Mouse (Mus musculus): ENCODE results near the gene Btbd10. TPM values are rescaled to one million over a fixed set of nuclear protein-coding genes. Genes with fewer than 3 reads are reported as not detected.
A peak's percentile ranks its signal among the peaks of the same experiment; 100 is the strongest.

Gene Btbd10
- total RNA-seq (2021) = 10 to 100 TPM; 59.8 to 62.9 TPM
- long read RNA-seq, experiment 1, transcript Btbd10-203 (9 exons, 2,394 nt) = minor isoform, 5 of 53 reads
- long read RNA-seq, experiment 1, transcript Btbd10-201 (11 exons, 2,581 nt) = major isoform, 25 of 53 reads
- long read RNA-seq, experiment 1, transcript Btbd10-202 (8 exons, 2,384 nt) = minor isoform, 9 of 53 reads
- long read RNA-seq, experiment 1, partial matches to known transcripts = 0 of 53 reads
- long read RNA-seq, experiment 1, other reads (novel, unspliced or antisense) = 14 of 53 reads
- long read RNA-seq, experiment 2, transcript Btbd10-203 (9 exons, 2,394 nt) = minor isoform, 16 of 70 reads
- long read RNA-seq, experiment 2, transcript Btbd10-201 (11 exons, 2,581 nt) = major isoform, 23 of 70 reads
- long read RNA-seq, experiment 2, transcript Btbd10-202 (8 exons, 2,384 nt) = minor isoform, 14 of 70 reads
- long read RNA-seq, experiment 2, partial matches to known transcripts = 2 of 70 reads
- long read RNA-seq, experiment 2, other reads (novel, unspliced or antisense) = 15 of 70 reads

- TF ChIP-seq CTCF (conservative IDR thresholded peaks at IDR 0.05) = no peak
- peak within 1 kb of the TSS; percentile 78 for H3K4me3 ChIP-seq
- peak; percentile 96 for DNase-seq (ENCODE audit: low spot score in 2 of 2)
- peak within 1 kb of the TSS; percentile 91 for H3K27ac ChIP-seq
Observed at GRCm38 (mm10) chr7:113368746-113369619, at the start of gene Btbd10. Gene Btbd10 (minus strand): TSS chr7:113369392.

GRCm38 (mm10) chr7:113416536-113416935 lies 47.3 kb upstream of the Btbd10 start:
- no peak for DNase-seq (ENCODE audit: low spot score in 2 of 2)
- no peak overlapping the region for H3K27ac ChIP-seq
- no peak overlapping the region for H3K4me3 ChIP-seq
- no peak for TF ChIP-seq CTCF (conservative IDR thresholded peaks at IDR 0.05)

GRCm38 (mm10) chr7:113415256-113415655 lies 46.1 kb upstream of the Btbd10 start:
- DNase-seq (ENCODE audit: low spot score in 2 of 2) = no peak
- no peak overlapping the region for H3K27ac ChIP-seq
- no peak for TF ChIP-seq CTCF (conservative IDR thresholded peaks at IDR 0.05)
- H3K4me3 ChIP-seq = no peak overlapping the region

GRCm38 (mm10) chr7:113408712-113409111 lies 39.5 kb upstream of the Btbd10 start:
- no peak for DNase-seq (ENCODE audit: low spot score in 2 of 2)
- TF ChIP-seq CTCF (conservative IDR thresholded peaks at IDR 0.05) = peak; percentile 44
- H3K4me3 ChIP-seq = no peak overlapping the region
- H3K27ac ChIP-seq = no peak overlapping the region

GRCm38 (mm10) chr7:113398083-113398482 lies 28.9 kb upstream of the Btbd10 start:
- TF ChIP-seq CTCF (conservative IDR thresholded peaks at IDR 0.05) = no peak

DNA sequence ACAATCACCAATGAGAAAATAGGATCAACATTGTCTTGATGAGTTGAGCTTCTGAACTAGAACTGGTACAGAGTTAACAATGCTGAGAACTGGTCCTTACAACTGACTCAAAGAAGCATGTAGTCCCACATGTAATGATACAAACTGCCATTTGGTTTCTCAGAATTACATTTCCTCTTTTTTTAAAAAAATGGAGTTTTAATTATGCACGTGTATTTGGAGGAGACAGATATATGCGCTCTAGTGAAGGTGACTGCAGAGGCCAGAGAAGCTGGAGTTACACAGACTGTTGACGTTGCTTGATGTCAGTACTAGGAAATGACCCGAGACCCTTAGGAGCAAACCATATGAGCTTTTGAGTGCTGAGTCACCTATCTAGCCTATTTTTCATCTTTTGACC lies 27.5 kb upstream of the Btbd10 start:
- Histone ChIP-seq H3K4me3 (no peak overlapping the region), H3K27ac (no peak overlapping the region)
- no peak for TF ChIP-seq CTCF (conservative IDR thresholded peaks at IDR 0.05)
- no peak for DNase-seq (ENCODE audit: low spot score in 2 of 2)

More at GRCm38 (mm10) chr7:113398083-113398482, 28.9 kb upstream of the Btbd10 start:
- DNase-seq (ENCODE audit: low spot score in 2 of 2) = no peak
- no peak overlapping the region for H3K27ac ChIP-seq
- H3K4me3 ChIP-seq = no peak overlapping the region

DNA sequence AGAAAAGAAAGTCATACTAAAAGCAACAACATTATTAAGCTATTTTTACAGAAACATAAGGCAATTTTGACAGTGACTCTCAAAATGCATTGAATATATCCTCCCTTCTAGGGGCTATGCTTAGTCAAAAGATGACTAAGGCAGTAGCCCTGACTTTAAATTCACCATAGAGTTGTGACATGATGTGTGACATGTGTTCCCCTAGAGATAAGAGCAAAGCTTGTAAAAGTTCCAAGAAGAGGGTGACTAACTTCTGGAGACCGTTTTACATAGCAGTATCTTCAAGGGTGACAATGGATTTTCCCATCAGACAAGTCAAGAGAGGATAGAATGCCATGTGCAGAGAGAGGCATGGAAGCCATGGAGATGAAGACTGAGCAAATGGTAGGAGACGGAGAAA lies 22.4 kb upstream of the Btbd10 start:
- no peak for TF ChIP-seq CTCF (conservative IDR thresholded peaks at IDR 0.05)
- H3K27ac ChIP-seq = no peak overlapping the region
- DNase-seq (ENCODE audit: low spot score in 2 of 2) = no peak

GRCm38 (mm10) chr7:113388470-113388869 lies 19.3 kb upstream of the Btbd10 start, which contains the start of gene Pth:
Gene Pth (minus strand): TSS chr7:113388570.
- TF ChIP-seq CTCF (conservative IDR thresholded peaks at IDR 0.05) = no peak
- no peak for DNase-seq (ENCODE audit: low spot score in 2 of 2)
- no peak within 1 kb of the TSS for H3K4me3 ChIP-seq
- no peak within 1 kb of the TSS for H3K27ac ChIP-seq

More for the DNA sequence above, 22.4 kb upstream of the Btbd10 start:
- no peak overlapping the region for H3K4me3 ChIP-seq

DNA sequence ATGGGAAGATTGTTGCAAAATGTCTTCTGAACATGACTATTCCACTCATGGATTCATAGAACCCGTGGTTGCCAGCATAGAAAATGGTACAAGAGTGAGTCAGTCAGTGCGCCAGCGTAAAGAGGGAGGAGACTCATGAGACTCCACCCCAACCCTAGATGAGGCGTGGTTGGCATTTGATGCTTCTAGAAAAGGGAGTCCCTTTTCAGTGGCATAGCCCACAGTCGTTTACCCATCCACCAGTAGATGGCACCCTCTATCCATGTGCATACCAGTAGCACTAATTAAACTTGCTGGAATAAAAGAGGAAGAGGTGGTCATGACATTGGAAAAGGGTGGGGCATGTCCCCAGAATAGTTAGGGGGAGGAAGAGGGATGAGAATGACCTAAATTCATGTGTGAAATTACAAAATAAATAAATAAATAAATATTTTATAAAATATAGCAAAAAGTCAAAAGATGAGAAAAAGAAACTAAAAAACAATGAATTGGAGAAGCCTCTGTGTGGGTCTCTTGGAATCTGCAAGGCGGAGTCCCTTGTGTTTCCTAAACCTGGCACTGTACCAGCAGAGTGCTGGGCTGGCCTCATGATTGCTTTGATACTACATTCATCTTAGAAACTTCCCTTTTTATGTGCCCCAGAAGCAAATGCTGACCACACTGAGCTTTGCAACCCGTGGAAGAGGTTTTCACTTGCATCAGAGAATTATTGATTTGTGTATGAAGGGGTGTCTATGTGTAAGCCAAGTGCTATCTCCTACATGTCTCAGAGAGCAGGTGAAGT lies 8.9 kb upstream of the Btbd10 start:
- peak; percentile 97 for TF ChIP-seq CTCF (conservative IDR thresholded peaks at IDR 0.05)

DNA sequence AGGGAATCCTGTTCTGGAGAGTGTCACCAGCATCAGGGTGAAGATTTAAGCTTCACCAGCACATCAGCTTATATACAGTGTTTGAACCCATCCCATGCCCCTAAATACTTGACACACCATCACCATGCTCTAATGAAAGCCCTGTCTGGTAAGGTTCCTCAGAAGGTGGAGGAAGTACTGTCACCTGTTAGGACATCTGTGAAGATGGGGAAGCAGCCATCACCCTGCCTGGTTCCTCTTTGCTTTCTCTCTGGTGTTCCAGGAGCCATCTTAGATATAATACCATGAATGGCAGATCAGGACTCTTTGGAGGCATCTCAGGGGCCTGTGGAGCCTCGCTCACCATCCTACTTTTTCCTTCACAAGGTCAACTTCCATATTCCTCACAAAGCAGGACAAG lies 3.5 kb upstream of the Btbd10 start:
- DNase-seq (ENCODE audit: low spot score in 2 of 2) = no peak
- TF ChIP-seq CTCF (conservative IDR thresholded peaks at IDR 0.05) = no peak
- H3K4me3 ChIP-seq = no peak overlapping the region
- H3K27ac ChIP-seq = no peak overlapping the region

More for the DNA sequence above, 8.9 kb upstream of the Btbd10 start:
- Histone ChIP-seq H3K4me3 (no peak overlapping the region), H3K27ac (no peak overlapping the region)
- DNase-seq (ENCODE audit: low spot score in 2 of 2) = peak; percentile 65 to 72

DNA sequence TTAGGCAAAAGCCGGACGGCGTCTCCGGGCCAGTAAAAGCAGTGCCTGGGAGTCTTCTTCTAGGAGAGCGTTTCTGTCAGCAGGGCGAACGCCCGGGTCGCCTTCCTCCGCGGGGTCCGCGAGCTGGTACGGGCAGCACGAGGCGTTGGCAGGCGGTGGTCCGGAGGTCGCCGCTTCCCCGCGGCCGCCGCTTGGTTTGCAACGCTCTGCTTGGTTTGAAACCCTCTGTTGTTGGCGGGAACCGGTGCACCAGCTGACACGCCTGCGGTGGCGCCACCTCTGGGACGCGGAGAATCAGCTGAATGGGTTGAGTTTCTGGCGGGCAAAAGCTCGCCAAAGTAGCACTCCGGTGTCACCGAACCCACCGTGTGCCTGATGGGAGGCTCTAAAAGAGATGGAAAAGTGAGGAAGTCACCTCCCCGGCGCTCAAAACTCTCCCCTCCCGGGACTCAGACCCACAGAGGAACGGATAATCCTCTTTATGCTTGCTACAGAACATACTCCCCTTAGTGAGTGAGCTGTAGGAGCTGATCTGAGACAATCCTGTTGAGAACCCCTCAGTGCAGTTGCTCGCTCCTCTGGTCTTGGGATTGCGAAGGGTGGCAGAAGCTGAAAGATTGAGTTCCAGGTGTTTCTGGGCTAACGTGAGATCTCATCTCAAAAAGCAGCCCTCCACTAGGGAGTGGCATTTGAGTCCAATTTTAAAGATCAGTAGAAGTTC lies 588 bp upstream of the Btbd10 start:
- TF ChIP-seq CTCF (conservative IDR thresholded peaks at IDR 0.05) = peak; percentile 71
- DNase-seq (ENCODE audit: low spot score in 2 of 2) = peak; percentile 62 to 67
- Histone ChIP-seq H3K4me3 (peak overlapping the region; percentile 78), H3K27ac (peak overlapping the region; percentile 63)

- Histone ChIP-seq H3K27ac (no peak overlapping the region), H3K4me3 (no peak overlapping the region)
- no peak for TF ChIP-seq CTCF (conservative IDR thresholded peaks at IDR 0.05)
- DNase-seq (ENCODE audit: low spot score in 2 of 2) = no peak
Observed at GRCm38 (mm10) chr7:113367440-113367839, 1.8 kb downstream of the Btbd10 start.
